24 mouse cellular contexts compared by ENCODE assay signal in genomic region chr11:99339299-99339847, GRCm38 (mm10). TPM values are rescaled to one million over a fixed set of nuclear protein-coding genes. Genes with fewer than 3 reads are reported as not detected.
DNase-seq lines count a peak whose midpoint lies in the region; ATAC-seq lines count a peak whose summit lies in the region.
"Had no signal": no experiment of that assay in that cellular context is flagged by ENCODE, and none has a peak within 500 bp of the region (broad histone marks: within the 10 kb centered on the region; RNA-seq: fewer than 3 reads in every experiment).

No protein-coding gene starts in this region.

- ATAC-seq in neural tube, embryonic 15.5 days (ENCODE audit: low FRiP score), result no peak
- peak; percentile 45; the same call in 1 of the 2 replicates for ATAC-seq in midbrain, embryonic 13.5 days
- ATAC-seq: CD4-positive, CD25-positive, alpha-beta regulatory T cell, adult 4 months; intestine, embryonic 15.5 days had no signal

- H3K36me3 ChIP-seq in neural tube, embryonic 15.5 days, result no peaks in the 10 kb centered on the region
- H3K36me3 ChIP-seq in midbrain, embryonic 13.5 days, result no peaks in the 10 kb centered on the region
- H3K36me3 ChIP-seq: G1E; intestine, embryonic 15.5 days; limb, embryonic 13.5 days; liver, embryonic 15.5 days had no signal

- DNase-seq in embryo, embryonic 10 days (ENCODE audit: low spot score), result peak; percentile 4
- DNase-seq in embryo, embryonic 9.5 days (ENCODE audit: extremely low spot score), result no peak
- DNase-seq in neural tube, embryonic 10.5 days (ENCODE audit: extremely low spot score, low spot score), result peak; percentile 15
- DNase-seq in thymus, postnatal 36 days, result no peak
- no peak for DNase-seq in kidney, adult 18-20 months
- DNase-seq in adrenal gland, postnatal 4 days (ENCODE audit: low spot score in 2 of 2), result no peak
- DNase-seq: cerebellum, postnatal 10 days; gastrocnemius, postnatal 36 days; heart, postnatal 36 days; lung, postnatal 10 days had no signal

- WGBS in neural tube, embryonic 15.5 days, result 19% methylated on average over 11 of the region's 11 CpGs
- WGBS in midbrain, embryonic 13.5 days, result 19% methylated on average over 11 of the region's 11 CpGs

- 0 out of 2 replicates have a peak, but pooled peaks cover 3% of the 10 kb centered on the region for H3K4me1 ChIP-seq in neural tube, embryonic 15.5 days
- H3K4me1 ChIP-seq in midbrain, embryonic 13.5 days (replicated peaks), result peaks cover 6% of the 10 kb centered on the region
- H3K4me1 ChIP-seq: intestine, embryonic 15.5 days; limb, embryonic 13.5 days; liver, embryonic 15.5 days had no signal

- no peak overlapping the region for H3K4me3 ChIP-seq in neural tube, embryonic 15.5 days (replicated peaks)
- H3K4me3 ChIP-seq in midbrain, embryonic 13.5 days (replicated peaks), result no peak overlapping the region
- H3K4me3 ChIP-seq: intestine, embryonic 15.5 days; layer of hippocampus, adult 2 months; limb, embryonic 13.5 days; liver, embryonic 15.5 days had no signal

- no peak overlapping the region for H3K27ac ChIP-seq in neural tube, embryonic 15.5 days (replicated peaks)
- peak overlapping the region; percentile 37; the same call in 1 of the 2 replicates for H3K27ac ChIP-seq in midbrain, embryonic 13.5 days
- H3K27ac ChIP-seq: intestine, embryonic 15.5 days; layer of hippocampus, adult 2 months; limb, embryonic 13.5 days; liver, embryonic 15.5 days; stomach, postnatal 0 days had no signal

- no peaks in the 10 kb centered on the region for H3K9me3 ChIP-seq in neural tube, embryonic 15.5 days (replicated peaks)
- no peaks in the 10 kb centered on the region for H3K9me3 ChIP-seq in midbrain, embryonic 13.5 days
- H3K9me3 ChIP-seq: G1E; intestine, embryonic 15.5 days; limb, embryonic 13.5 days; liver, embryonic 15.5 days had no signal

- H3K4me2 ChIP-seq in neural tube, embryonic 15.5 days, result no peak overlapping the region
- no peak overlapping the region for H3K4me2 ChIP-seq in midbrain, embryonic 13.5 days (replicated peaks)
- H3K4me2 ChIP-seq: heart, embryonic 11.5 days; intestine, embryonic 15.5 days; limb, embryonic 13.5 days; liver, embryonic 15.5 days had no signal

- H3K27me3 ChIP-seq in neural tube, embryonic 15.5 days (replicated peaks), result no peaks in the 10 kb centered on the region
- no peaks in the 10 kb centered on the region for H3K27me3 ChIP-seq in midbrain, embryonic 13.5 days
- H3K27me3 ChIP-seq: intestine, embryonic 15.5 days; limb, embryonic 13.5 days; liver, embryonic 15.5 days had no signal

- no peak overlapping the region for H3K9ac ChIP-seq in neural tube, embryonic 15.5 days (replicated peaks)
- H3K9ac ChIP-seq in midbrain, embryonic 13.5 days (replicated peaks), result no peak overlapping the region
- H3K9ac ChIP-seq: intestine, embryonic 15.5 days; limb, embryonic 13.5 days; liver, embryonic 15.5 days had no signal

RNA-seq across cellular contexts. Expression of gene Krt26, which starts 1.6 kb away (rescaled TPM):
- 0.19 and 0.26 TPM in 2 replicates for polyA plus RNA-seq in neural tube, embryonic 15.5 days (2015; fragmentation: Nextera tagmentation; extraction: Ambion mirVana)
- polyA plus RNA-seq in midbrain, embryonic 13.5 days (2015; fragmentation: Nextera tagmentation; extraction: Ambion mirVana), result 0.30 and 0.39 TPM in 2 replicates
- total RNA-seq in adrenal gland, postnatal 4 days (2021), result not detected
- total RNA-seq: gastrocnemius, postnatal 36 days; heart, postnatal 36 days; layer of hippocampus, adult 2 months; megakaryocyte, adult 5-6 weeks had no signal
- polyA plus RNA-seq: CD4-positive, CD25-positive, alpha-beta regulatory T cell, adult 4 months; G1E; heart, embryonic 11.5 days; kidney, embryonic 16.5 days; limb, embryonic 13.5 days; liver, embryonic 15.5 days; stomach, postnatal 0 days had no signal

RNA-seq across cellular contexts. Expression of gene Krt27, which starts 11.5 kb away (rescaled TPM):
- 0.19 and 0.33 TPM in 2 replicates for polyA plus RNA-seq in neural tube, embryonic 15.5 days (2015; fragmentation: Nextera tagmentation; extraction: Ambion mirVana)
- polyA plus RNA-seq in midbrain, embryonic 13.5 days (2015; fragmentation: Nextera tagmentation; extraction: Ambion mirVana), result not detected in 2 replicates
- not detected for total RNA-seq in adrenal gland, postnatal 4 days (2021)
- total RNA-seq: G1E; gastrocnemius, postnatal 36 days; heart, postnatal 36 days; layer of hippocampus, adult 2 months; left cerebral cortex, adult 8-10 months; megakaryocyte, adult 5-6 weeks had no signal
- polyA plus RNA-seq: CD4-positive, CD25-positive, alpha-beta regulatory T cell, adult 4 months; G1E; heart, embryonic 11.5 days; intestine, embryonic 15.5 days; kidney, embryonic 16.5 days; limb, embryonic 13.5 days; liver, embryonic 15.5 days; stomach, postnatal 0 days had no signal

RNA-seq across cellular contexts. Expression of gene Krt25, which starts 16.6 kb away (rescaled TPM):
- polyA plus RNA-seq in neural tube, embryonic 15.5 days (2015; fragmentation: Nextera tagmentation; extraction: Ambion mirVana), result 0.61 and 0.77 TPM in 2 replicates
- 0.17 TPM in 1 of 2 replicates, not detected in the other for polyA plus RNA-seq in midbrain, embryonic 13.5 days (2015; fragmentation: Nextera tagmentation; extraction: Ambion mirVana)
- total RNA-seq in adrenal gland, postnatal 4 days (2021), result not detected
- total RNA-seq: G1E; gastrocnemius, postnatal 36 days; heart, postnatal 36 days; layer of hippocampus, adult 2 months; left cerebral cortex, adult 8-10 months; megakaryocyte, adult 5-6 weeks had no signal
- polyA plus RNA-seq: CD4-positive, CD25-positive, alpha-beta regulatory T cell, adult 4 months; embryonic facial prominence, embryonic 11.5 days; G1E; heart, embryonic 11.5 days; intestine, embryonic 15.5 days; kidney, embryonic 16.5 days; limb, embryonic 13.5 days; liver, embryonic 15.5 days had no signal

RNA-seq across cellular contexts. Expression of gene Krt28, which starts 35.3 kb away (rescaled TPM):
- polyA plus RNA-seq in neural tube, embryonic 15.5 days (2015; fragmentation: Nextera tagmentation; extraction: Ambion mirVana), result 0.36 and 0.50 TPM in 2 replicates
- 0.15 and 0.22 TPM in 2 replicates for polyA plus RNA-seq in midbrain, embryonic 13.5 days (2015; fragmentation: Nextera tagmentation; extraction: Ambion mirVana)
- total RNA-seq in adrenal gland, postnatal 4 days (2021), result under 1 TPM in 1 of 2 experiments, not detected in 1; 0.25 TPM
- total RNA-seq: gastrocnemius, postnatal 36 days; heart, postnatal 36 days; megakaryocyte, adult 5-6 weeks had no signal
- polyA plus RNA-seq: CD4-positive, CD25-positive, alpha-beta regulatory T cell, adult 4 months; G1E; liver, embryonic 15.5 days; stomach, postnatal 0 days had no signal

RNA-seq across cellular contexts. Expression of gene Krt10, which starts 49.8 kb away (rescaled TPM):
- 31.6 and 31.8 TPM in 2 replicates for polyA plus RNA-seq in neural tube, embryonic 15.5 days (2015; fragmentation: Nextera tagmentation; extraction: Ambion mirVana)
- polyA plus RNA-seq in midbrain, embryonic 13.5 days (2015; fragmentation: Nextera tagmentation; extraction: Ambion mirVana), result 36.3 and 36.8 TPM in 2 replicates
- 1 to 10 TPM; 4.9 to 9.9 TPM for total RNA-seq in adrenal gland, postnatal 4 days (2021)

Comparison
In these comparisons a context has a peak if more than half of its experiments do, and no peak if none do; other contexts are left out.
1. DNase-seq: peak in embryo, embryonic 10 days (single experiment) and neural tube, embryonic 10.5 days (single experiment); none in embryo, embryonic 9.5 days (single experiment), thymus, postnatal 36 days (0 of 2), kidney, adult 18-20 months (single experiment) and adrenal gland, postnatal 4 days (0 of 2).